Mouse (Mus musculus): ENCODE measurements at regions not wholly inside any gene's neighbourhood (a gene's known extent, or its start where the extent isn't known, plus 50 kb on each side); places are given as distances from the start of the nearest gene placed in this dataset.
"Not testable (repeated sequence)": the region's sequence is repeated elsewhere in the genome, so short reads cannot be mapped to it uniquely, and the experiment has no call there.

GRCm38 (mm10) chr2:55354061-55354460, 81.7 kb upstream of the Kcnj3 start:
- not testable (repeated sequence) for TF ChIP-seq CTCF (conservative IDR thresholded peaks at IDR 0.05; ENCODE audit: insufficient read depth, insufficient read length, low read depth, low read length); POLR2A (IDR thresholded peaks at IDR 0.05; ENCODE audit: low read depth, low read length)

Data from kidney, adult 2 months (tissue).